Mouse (Mus musculus): ENCODE data around the gene Arl6ip1. TPM values are rescaled to one million over a fixed set of nuclear protein-coding genes. Genes with fewer than 3 reads are reported as not detected.
A peak's percentile ranks its signal among the peaks of the same experiment; 100 is the strongest.

Arl6ip1 gene
- polyA plus RNA-seq, 1 experiment from 2014 or later: 353 TPM

- peaks cover 28% of the 10 kb centered on the region for H3K4me1 ChIP-seq
- H3K27me3 ChIP-seq (ENCODE audit: insufficient read depth, poor library complexity, severe bottlenecking): no peaks in the 10 kb centered on the region
- H3K9me3 ChIP-seq: no peaks in the 10 kb centered on the region
- no peak for DNase-seq (ENCODE audit: low spot score)
- H3K36me3 ChIP-seq: peaks cover 50% of the 10 kb centered on the region
- no peak overlapping the region for H3K27ac ChIP-seq
- H3K4me3 ChIP-seq: no peak overlapping the region
Observed at GRCm38 (mm10) chr7:118125736-118126135, 3.7 kb downstream of the Arl6ip1 start.

- no peak overlapping the region for H3K27ac ChIP-seq
- peaks cover 69% of the 10 kb centered on the region for H3K36me3 ChIP-seq
- no peaks in the 10 kb centered on the region for H3K9me3 ChIP-seq
- H3K4me3 ChIP-seq: no peak overlapping the region
- H3K27me3 ChIP-seq (ENCODE audit: insufficient read depth, poor library complexity, severe bottlenecking): no peaks in the 10 kb centered on the region
- peaks cover 19% of the 10 kb centered on the region for H3K4me1 ChIP-seq
- WGBS: 91% methylated on average over 4 of the region's 4 CpGs
- no peak for DNase-seq (ENCODE audit: low spot score)
Observed at GRCm38 (mm10) chr7:118123512-118124411, 5.7 kb downstream of the Arl6ip1 start.

GRCm38 (mm10) chr7:118122235-118122634 is 7.2 kb downstream of the Arl6ip1 start:
- H3K9me3 ChIP-seq: no peaks in the 10 kb centered on the region
- no peak overlapping the region for H3K27ac ChIP-seq
- peaks cover 8% of the 10 kb centered on the region; the same call in 1 of the 2 replicates for H3K4me1 ChIP-seq
- no peaks in the 10 kb centered on the region for H3K27me3 ChIP-seq (ENCODE audit: insufficient read depth, poor library complexity, severe bottlenecking)
- H3K36me3 ChIP-seq: peaks cover 79% of the 10 kb centered on the region
- 94% methylated on average over 7 of the region's 7 CpGs for WGBS
- no peak for DNase-seq (ENCODE audit: low spot score)
- no peak overlapping the region for H3K4me3 ChIP-seq

- no peaks in the 10 kb centered on the region for H3K9me3 ChIP-seq
- WGBS: 71% methylated on average over 1 of the region's 1 CpGs
- H3K4me3 ChIP-seq: no peak overlapping the region
- no peak overlapping the region for H3K27ac ChIP-seq
- peaks cover 67% of the 10 kb centered on the region for H3K36me3 ChIP-seq
- H3K27me3 ChIP-seq (ENCODE audit: insufficient read depth, poor library complexity, severe bottlenecking): no peaks in the 10 kb centered on the region
- H3K4me1 ChIP-seq: 0 out of 2 replicates have a peak, but pooled peaks cover 4% of the 10 kb centered on the region
- peak; percentile 53 for DNase-seq (ENCODE audit: low spot score)
Observed at GRCm38 (mm10) chr7:118120654-118121053, 8.8 kb downstream of the Arl6ip1 start.

- peaks cover 66% of the 10 kb centered on the region for H3K36me3 ChIP-seq
Observed at GRCm38 (mm10) chr7:118119946-118120345, 9.5 kb downstream of the Arl6ip1 start.

GRCm38 (mm10) chr7:118119142-118119541 is 10.3 kb downstream of the Arl6ip1 start:
- DNase-seq (ENCODE audit: low spot score): peak; percentile 17
- Histone ChIP-seq H3K4me3 (no peak overlapping the region), H3K4me1 (peaks cover 10% of the 10 kb centered on the region), H3K9me3 (no peaks in the 10 kb centered on the region), H3K27ac (no peak overlapping the region), H3K36me3 (peaks cover 66% of the 10 kb centered on the region), H3K27me3 (ENCODE audit: insufficient read depth, poor library complexity, severe bottlenecking) (no peaks in the 10 kb centered on the region)
- 70% methylated on average over 2 of the region's 2 CpGs for WGBS

More at GRCm38 (mm10) chr7:118119946-118120345, 9.5 kb downstream of the Arl6ip1 start:
- WGBS: 85% methylated on average over 5 of the region's 5 CpGs
- Histone ChIP-seq H3K4me1 (0 out of 2 replicates have a peak, but pooled peaks cover 4% of the 10 kb centered on the region), H3K27me3 (ENCODE audit: insufficient read depth, poor library complexity, severe bottlenecking) (no peaks in the 10 kb centered on the region), H3K4me3 (no peak overlapping the region), H3K9me3 (no peaks in the 10 kb centered on the region), H3K27ac (no peak overlapping the region)
- DNase-seq (ENCODE audit: low spot score): no peak

- H3K27me3 ChIP-seq (ENCODE audit: insufficient read depth, poor library complexity, severe bottlenecking): no peaks in the 10 kb centered on the region
- peaks cover 67% of the 10 kb centered on the region for H3K36me3 ChIP-seq
- DNase-seq (ENCODE audit: low spot score): no peak
- H3K4me1 ChIP-seq: peaks cover 13% of the 10 kb centered on the region
- WGBS: 80% methylated on average over 3 of the region's 3 CpGs
- H3K27ac ChIP-seq: no peak overlapping the region
- no peak overlapping the region for H3K4me3 ChIP-seq
- H3K9me3 ChIP-seq: no peaks in the 10 kb centered on the region
Observed at GRCm38 (mm10) chr7:118118426-118118825, 11.0 kb downstream of the Arl6ip1 start.

GRCm38 (mm10) chr7:118117539-118118210 is 11.8 kb downstream of the Arl6ip1 start:
- H3K36me3 ChIP-seq: peaks cover 68% of the 10 kb centered on the region
- H3K27me3 ChIP-seq (ENCODE audit: insufficient read depth, poor library complexity, severe bottlenecking): no peaks in the 10 kb centered on the region
- H3K27ac ChIP-seq: peak overlapping the region; percentile 10; the same call in 1 of the 2 replicates
- 68% methylated on average over 4 of the region's 4 CpGs for WGBS
- H3K4me3 ChIP-seq: no peak overlapping the region
- H3K9me3 ChIP-seq: no peaks in the 10 kb centered on the region
- DNase-seq (ENCODE audit: low spot score): no peak
- H3K4me1 ChIP-seq: peaks cover 20% of the 10 kb centered on the region

GRCm38 (mm10) chr7:118116787-118117538 is 12.5 kb downstream of the Arl6ip1 start:
- Histone ChIP-seq H3K9me3 (no peaks in the 10 kb centered on the region), H3K4me1 (peaks cover 25% of the 10 kb centered on the region), H3K4me3 (peak overlapping the region; percentile 99), H3K36me3 (peaks cover 68% of the 10 kb centered on the region), H3K27me3 (ENCODE audit: insufficient read depth, poor library complexity, severe bottlenecking) (no peaks in the 10 kb centered on the region), H3K27ac (no peak overlapping the region; the same call in 1 of the 2 replicates)
- WGBS: 12% methylated on average over 8 of the region's 8 CpGs
- DNase-seq (ENCODE audit: low spot score): peak; percentile 55

- WGBS: 0% methylated on average over 40 of the region's 40 CpGs
- Histone ChIP-seq H3K27ac (peak within 1 kb of the TSS; percentile 99), H3K36me3 (peaks cover 69% of the 10 kb centered on the region), H3K27me3 (ENCODE audit: insufficient read depth, poor library complexity, severe bottlenecking) (no peaks in the 10 kb centered on the region), H3K4me1 (peaks cover 31% of the 10 kb centered on the region), H3K9me3 (no peaks in the 10 kb centered on the region), H3K4me3 (peak within 1 kb of the TSS; percentile 99)
- DNase-seq (ENCODE audit: low spot score): peak; percentile 95
Observed at GRCm38 (mm10) chr7:118115877-118116568, 13.4 kb downstream of the Arl6ip1 start, which contains the start of gene Rps15a. Gene Rps15a, minus strand, starts transcription at chr7:118116188.

- peak overlapping the region; percentile 99 for H3K27ac ChIP-seq
- under 1% methylated on average over 20 of the region's 20 CpGs for WGBS
- H3K4me1 ChIP-seq: peaks cover 31% of the 10 kb centered on the region
- peak overlapping the region; percentile 99 for H3K4me3 ChIP-seq
- H3K9me3 ChIP-seq: no peaks in the 10 kb centered on the region
- DNase-seq (ENCODE audit: low spot score): no peak
- no peaks in the 10 kb centered on the region for H3K27me3 ChIP-seq (ENCODE audit: insufficient read depth, poor library complexity, severe bottlenecking)
- peaks cover 69% of the 10 kb centered on the region for H3K36me3 ChIP-seq
Observed at GRCm38 (mm10) chr7:118115533-118115876, 14.0 kb downstream of the Arl6ip1 start.

All from heart, embryonic 10.5 days (tissue).